Mouse (Mus musculus) embryonic facial prominence, embryonic 15.5 days (tissue): ENCODE results near the gene Men1. TPM values are rescaled to one million over a fixed set of nuclear protein-coding genes. Genes with fewer than 3 reads are reported as not detected.

Experiments
- ATAC-seq: fragments of 200-750 bp; cut with Nextera tagmentation; 2 replicates; pipeline ENCODE4 v1.8.0; 2017; ENCODE audit warnings: low read depth, moderate TSS enrichment; ENCODE audit not compliant: insufficient number of reproducible peaks, low FRiP score, low TSS enrichment
- H3K27ac ChIP-seq: fragments of 300-500 bp; sonication (generic); replicated peaks from 2 replicates; pipeline ENCODE4 v1.5.1; 2015; ENCODE audit warnings: mild to moderate bottlenecking, inconsistent platforms
- H3K27me3 ChIP-seq: fragments of 300-500 bp; sonication (generic); 2 replicates; pipeline ENCODE4 v1.6.1; 2015; ENCODE audit warnings: inconsistent platforms
- H3K36me3 ChIP-seq: fragments of 300-500 bp; sonication (generic); 2 replicates; pipeline ENCODE4 v1.6.1; 2015; ENCODE audit warnings: mild to moderate bottlenecking, inconsistent platforms
- H3K4me1 ChIP-seq: fragments of 300-500 bp; sonication (generic); 2 replicates; pipeline ENCODE4 v1.6.1; 2015; ENCODE audit warnings: inconsistent platforms
- H3K4me2 ChIP-seq: fragments of 300-500 bp; sonication (generic); replicated peaks from 2 replicates; pipeline ENCODE4 v1.6.1; 2015; ENCODE audit warnings: mild to moderate bottlenecking, inconsistent platforms
- H3K4me3 ChIP-seq: fragments of 300-500 bp; sonication (generic); replicated peaks from 2 replicates; pipeline ENCODE4 v1.5.1; 2015; ENCODE audit warnings: mild to moderate bottlenecking, inconsistent platforms
- H3K9ac ChIP-seq: fragments of 300-500 bp; sonication (generic); 2 replicates; pipeline ENCODE4 v1.6.1; 2015; ENCODE audit warnings: inconsistent platforms
- H3K9me3 ChIP-seq: fragments of 300-500 bp; sonication (generic); replicated peaks from 2 replicates; pipeline ENCODE4 v1.6.1; 2016; ENCODE audit warnings: inconsistent platforms
- WGBS: fragments of 180-500 bp; shearing (Covaris S2); methylation state at CpG from one replicate; pipeline ENCODE4 v1.1.7; 2015; 5-methylcytosine and 5-hydroxymethylcytosine counted together
- polyA plus RNA-seq: library from polyadenylated mRNA; unstranded; fragments of >200 nt; fragmentation: Nextera tagmentation; extraction: Ambion mirVana; gene quantifications from 2 replicates; pipeline ENCODE4 v1.2.1, GENCODE M21; 2015

Men1 gene
- polyA plus RNA-seq, 1 experiment from 2014 or later = 91.7 TPM

DNA sequence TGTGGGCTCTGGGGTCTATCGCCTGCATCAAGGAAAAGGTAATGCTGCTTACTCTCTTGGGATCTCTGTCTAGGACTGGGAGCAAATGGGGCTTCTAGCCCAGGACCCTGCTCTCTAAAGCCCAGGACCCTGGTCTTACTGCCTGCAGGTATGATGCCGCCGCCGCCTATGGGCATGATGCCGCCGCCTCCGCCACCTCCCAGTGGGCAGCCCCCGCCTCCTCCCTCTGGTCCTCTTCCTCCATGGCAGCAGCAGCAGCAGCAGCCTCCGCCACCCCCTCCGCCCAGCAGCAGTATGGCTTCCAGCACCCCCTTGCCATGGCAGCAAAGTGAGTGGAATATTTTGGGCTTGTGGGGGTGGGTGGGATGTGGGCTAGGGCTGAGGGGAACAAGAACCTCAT is 39.8 kb downstream of the Men1 start:
- no peak overlapping the region for H3K27ac ChIP-seq
- no peak overlapping the region for H3K4me2 ChIP-seq
- H3K4me3 ChIP-seq = no peak overlapping the region
- H3K9me3 ChIP-seq = no peaks in the 10 kb centered on the region
- 96% methylated on average over 10 of the region's 10 CpGs for WGBS
- ATAC-seq = no peak
- no peaks in the 10 kb centered on the region for H3K27me3 ChIP-seq
- H3K9ac ChIP-seq = no peak overlapping the region
- H3K4me1 ChIP-seq = no peaks in the 10 kb centered on the region
- peaks cover 94% of the 10 kb centered on the region for H3K36me3 ChIP-seq

- ATAC-seq = no peak
Observed at GRCm38 (mm10) chr19:6375423-6376254, 40.9 kb downstream of the Men1 start.

GRCm38 (mm10) chr19:6376255-6376564 is 41.4 kb downstream of the Men1 start:
- 76% methylated on average over 14 of the region's 14 CpGs for WGBS
- H3K4me1 ChIP-seq = no peaks in the 10 kb centered on the region
- H3K9me3 ChIP-seq = no peaks in the 10 kb centered on the region
- H3K4me3 ChIP-seq = no peak overlapping the region
- no peak for ATAC-seq
- H3K27ac ChIP-seq = no peak overlapping the region
- no peaks in the 10 kb centered on the region for H3K27me3 ChIP-seq
- H3K36me3 ChIP-seq = peaks cover 81% of the 10 kb centered on the region
- H3K9ac ChIP-seq = no peak overlapping the region
- H3K4me2 ChIP-seq = no peak overlapping the region

More at GRCm38 (mm10) chr19:6375423-6376254, 40.9 kb downstream of the Men1 start:
- Histone ChIP-seq H3K4me2 (no peak overlapping the region), H3K36me3 (peaks cover 86% of the 10 kb centered on the region), H3K27me3 (no peaks in the 10 kb centered on the region), H3K9me3 (no peaks in the 10 kb centered on the region), H3K27ac (no peak overlapping the region), H3K4me3 (no peak overlapping the region), H3K4me1 (no peaks in the 10 kb centered on the region), H3K9ac (no peak overlapping the region)
- 91% methylated on average over 36 of the region's 42 CpGs for WGBS

GRCm38 (mm10) chr19:6376643-6377042 is 41.9 kb downstream of the Men1 start:
- Histone ChIP-seq H3K27ac (no peak overlapping the region), H3K27me3 (no peaks in the 10 kb centered on the region), H3K9me3 (no peaks in the 10 kb centered on the region), H3K4me3 (no peak overlapping the region), H3K4me1 (no peaks in the 10 kb centered on the region), H3K9ac (no peak overlapping the region), H3K36me3 (peaks cover 76% of the 10 kb centered on the region), H3K4me2 (no peak overlapping the region)
- WGBS = 78% methylated on average over 2 of the region's 2 CpGs
- no peak for ATAC-seq

- Histone ChIP-seq H3K4me1 (no peaks in the 10 kb centered on the region), H3K4me2 (no peak overlapping the region), H3K9ac (no peak overlapping the region), H3K27me3 (no peaks in the 10 kb centered on the region), H3K4me3 (no peak overlapping the region), H3K27ac (no peak overlapping the region), H3K9me3 (no peaks in the 10 kb centered on the region), H3K36me3 (peaks cover 68% of the 10 kb centered on the region)
- ATAC-seq = no peak
- 82% methylated on average over 11 of the region's 11 CpGs for WGBS
Observed at GRCm38 (mm10) chr19:6377327-6378040, 42.7 kb downstream of the Men1 start.

DNA sequence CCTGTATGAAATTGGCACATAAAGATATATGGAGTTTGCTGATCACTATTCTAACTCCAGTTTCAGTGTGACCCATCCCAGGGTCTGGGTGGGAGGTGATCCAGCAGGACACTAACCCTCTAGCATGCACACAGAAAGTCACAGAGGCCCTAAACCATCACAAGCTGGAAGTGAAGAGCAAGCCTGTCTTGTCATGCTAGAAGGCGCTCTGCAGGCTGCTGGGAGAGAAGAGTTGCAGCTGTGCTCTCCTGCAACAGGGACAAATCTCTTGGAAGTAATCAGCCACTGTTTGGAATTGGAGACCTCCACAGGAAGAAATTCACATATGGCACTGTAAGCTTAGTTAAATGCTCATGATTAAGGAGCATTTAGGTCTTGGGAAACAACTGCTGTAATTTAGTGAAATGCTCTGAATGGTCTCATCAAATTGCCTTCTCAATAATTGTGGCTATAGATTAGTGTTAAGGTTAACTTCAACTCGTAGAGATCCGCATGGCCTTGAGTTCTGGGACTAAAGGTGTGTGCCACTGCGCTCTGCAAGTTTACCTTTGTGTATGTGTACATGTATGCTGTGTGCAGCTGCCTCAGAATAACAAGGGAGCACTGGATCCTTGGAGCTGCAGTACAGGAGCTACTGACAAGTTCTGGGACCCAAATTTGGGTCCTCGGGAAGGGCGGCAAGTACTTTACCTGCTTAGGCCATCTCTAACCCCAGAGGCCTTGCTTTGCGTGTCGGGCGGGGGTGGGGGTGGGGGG is 45.8 kb downstream of the Men1 start:
- Histone ChIP-seq H3K4me3 (no peak overlapping the region), H3K27ac (no peak overlapping the region), H3K9me3 (no peaks in the 10 kb centered on the region), H3K4me1 (peaks cover 22% of the 10 kb centered on the region), H3K4me2 (no peak overlapping the region), H3K27me3 (no peaks in the 10 kb centered on the region), H3K36me3 (peaks cover 38% of the 10 kb centered on the region), H3K9ac (no peak overlapping the region)
- no peak for ATAC-seq
- WGBS = 90% methylated on average over 9 of the region's 9 CpGs

DNA sequence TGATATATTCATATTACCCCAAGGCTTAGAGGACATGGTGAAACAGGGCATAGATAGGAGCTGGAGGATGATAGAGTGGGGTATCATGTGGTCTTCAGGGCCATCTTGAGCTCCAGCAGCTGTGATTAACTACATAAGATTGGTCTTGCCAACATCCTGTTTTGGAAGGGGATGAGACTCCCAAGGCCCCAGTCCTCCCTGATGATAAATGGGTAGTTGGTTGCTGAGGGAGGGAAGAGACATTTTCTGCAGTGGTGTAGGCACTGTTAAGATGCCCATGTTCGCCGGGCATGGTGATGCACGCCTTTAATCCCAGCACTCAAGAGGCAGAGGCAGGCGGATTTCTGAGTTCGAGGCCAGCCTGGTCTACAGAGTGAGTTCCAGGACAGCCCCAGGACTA is 46.5 kb downstream of the Men1 start:
- H3K27ac ChIP-seq = no peak overlapping the region
- peaks cover 22% of the 10 kb centered on the region for H3K4me1 ChIP-seq
- no peaks in the 10 kb centered on the region for H3K9me3 ChIP-seq
- no peak overlapping the region for H3K9ac ChIP-seq
- no peaks in the 10 kb centered on the region for H3K27me3 ChIP-seq
- no peak overlapping the region for H3K4me2 ChIP-seq
- no peak for ATAC-seq
- H3K4me3 ChIP-seq = no peak overlapping the region
- 92% methylated on average over 5 of the region's 5 CpGs for WGBS
- peaks cover 31% of the 10 kb centered on the region for H3K36me3 ChIP-seq

GRCm38 (mm10) chr19:6382323-6382924 is 47.6 kb downstream of the Men1 start:
- no peak overlapping the region for H3K4me2 ChIP-seq
- no peaks in the 10 kb centered on the region for H3K27me3 ChIP-seq
- 77% methylated on average over 4 of the region's 4 CpGs for WGBS
- H3K4me3 ChIP-seq = no peak overlapping the region
- H3K4me1 ChIP-seq = peaks cover 22% of the 10 kb centered on the region
- H3K9ac ChIP-seq = no peak overlapping the region
- no peak overlapping the region for H3K27ac ChIP-seq
- ATAC-seq = no peak
- H3K36me3 ChIP-seq = peaks cover 20% of the 10 kb centered on the region
- H3K9me3 ChIP-seq = no peaks in the 10 kb centered on the region

DNA sequence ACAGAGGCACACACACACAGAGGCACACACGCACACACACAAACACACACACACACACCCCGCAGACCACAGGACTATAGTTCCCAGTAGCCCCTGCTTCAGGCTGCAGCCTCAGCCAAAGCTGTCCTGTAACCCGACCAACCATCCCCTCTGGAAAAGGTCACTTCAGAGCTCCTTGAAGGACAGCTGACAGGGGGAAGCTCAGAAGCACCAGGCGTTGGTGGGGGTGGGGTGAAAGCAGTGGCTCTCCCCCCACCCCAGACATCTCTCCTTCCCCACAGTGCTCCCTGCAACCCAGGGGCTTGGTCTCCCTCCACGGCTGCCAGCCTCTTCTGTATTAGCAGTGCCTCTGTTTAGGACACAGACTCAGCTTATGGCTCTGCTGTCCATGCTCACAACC is 48.7 kb downstream of the Men1 start:
- no peaks in the 10 kb centered on the region for H3K9me3 ChIP-seq
- ATAC-seq = no peak
- no peaks in the 10 kb centered on the region for H3K27me3 ChIP-seq
- no peak overlapping the region for H3K9ac ChIP-seq
- no peak overlapping the region for H3K4me2 ChIP-seq
- 30% methylated on average over 5 of the region's 5 CpGs for WGBS
- H3K27ac ChIP-seq = peak overlapping the region; percentile 60
- peaks cover 9% of the 10 kb centered on the region for H3K36me3 ChIP-seq
- H3K4me3 ChIP-seq = no peak overlapping the region
- peaks cover 22% of the 10 kb centered on the region for H3K4me1 ChIP-seq

GRCm38 (mm10) chr19:6384128-6384527 is 49.3 kb downstream of the Men1 start, which contains the start of gene Pygm:
TSS of gene Pygm (plus strand) at chr19:6384399.
- Histone ChIP-seq H3K4me2 (0 out of 2 replicates have a peak within 1 kb of the TSS, but pooled peaks have one; percentile 3), H3K9me3 (no peaks in the 10 kb centered on the region), H3K36me3 (peaks cover 3% of the 10 kb centered on the region), H3K27me3 (0 out of 2 replicates have a peak, but pooled peaks cover 4% of the 10 kb centered on the region), H3K27ac (peak within 1 kb of the TSS; percentile 60), H3K4me1 (peaks cover 25% of the 10 kb centered on the region), H3K9ac (no peak within 1 kb of the TSS), H3K4me3 (0 out of 2 replicates have a peak within 1 kb of the TSS, but pooled peaks have one; percentile 1)
- peak; percentile 61; the same call in 1 of the 2 replicates for ATAC-seq
- 18% methylated on average over 7 of the region's 7 CpGs for WGBS
